Comparison of ENCODE assay signal across 26 mouse cellular contexts in genomic region chr13:93758149-93758898, GRCm38 (mm10). TPM values are rescaled to one million over a fixed set of nuclear protein-coding genes. Genes with fewer than 3 reads are reported as not detected.
DNase-seq lines count a peak whose midpoint lies in the region; ATAC-seq and TF ChIP-seq lines count a peak whose summit lies in the region.
"Had no signal": no experiment of that assay in that cellular context is flagged by ENCODE, and none has a peak within 500 bp of the region (broad histone marks: within the 10 kb centered on the region; RNA-seq: fewer than 3 reads in every experiment).

No protein-coding gene starts in this region.

- H3K4me1 ChIP-seq in forebrain, postnatal 0 days (ENCODE audit: insufficient read depth) = no peaks in the 10 kb centered on the region
- H3K4me1 ChIP-seq in forebrain, embryonic 15.5 days = 0 out of 2 replicates have a peak, but pooled peaks cover 10% of the 10 kb centered on the region
- peaks cover 41% of the 10 kb centered on the region for H3K4me1 ChIP-seq in midbrain, embryonic 10.5 days
- peaks cover 10% of the 10 kb centered on the region for H3K4me1 ChIP-seq in midbrain, embryonic 16.5 days (ENCODE audit: control insufficient read depth, insufficient read depth, low read length)
- H3K4me1 ChIP-seq in neural tube, embryonic 14.5 days (ENCODE audit: control insufficient read depth, insufficient read depth, low read length) = no peaks in the 10 kb centered on the region
- H3K4me1 ChIP-seq: embryonic facial prominence, embryonic 12.5 days; hindbrain, embryonic 15.5 days; lung, embryonic 15.5 days had no signal

- no peaks in the 10 kb centered on the region for H3K27me3 ChIP-seq in forebrain, postnatal 0 days (ENCODE audit: insufficient read depth, low read length)
- no peaks in the 10 kb centered on the region for H3K27me3 ChIP-seq in forebrain, embryonic 15.5 days
- H3K27me3 ChIP-seq in midbrain, embryonic 10.5 days (ENCODE audit: low read depth, poor library complexity, severe bottlenecking) = no peaks in the 10 kb centered on the region; the same call in 1 of the 2 replicates
- H3K27me3 ChIP-seq in midbrain, embryonic 16.5 days (ENCODE audit: control insufficient read depth, insufficient read depth, low read depth, low read length) = no peaks in the 10 kb centered on the region
- no peaks in the 10 kb centered on the region for H3K27me3 ChIP-seq in neural tube, embryonic 14.5 days (ENCODE audit: control insufficient read depth, insufficient read depth, low read length)
- H3K27me3 ChIP-seq: embryonic facial prominence, embryonic 12.5 days; forebrain, embryonic 12.5 days; heart, embryonic 13.5 days; hindbrain, embryonic 15.5 days; lung, embryonic 15.5 days had no signal

- no peaks in the 10 kb centered on the region for H3K36me3 ChIP-seq in forebrain, postnatal 0 days (ENCODE audit: insufficient read depth)
- H3K36me3 ChIP-seq in forebrain, embryonic 15.5 days = no peaks in the 10 kb centered on the region
- H3K36me3 ChIP-seq in midbrain, embryonic 10.5 days = no peaks in the 10 kb centered on the region; the same call in 1 of the 2 replicates
- H3K36me3 ChIP-seq in midbrain, embryonic 16.5 days (ENCODE audit: control insufficient read depth, insufficient read depth, low read length) = no peaks in the 10 kb centered on the region
- H3K36me3 ChIP-seq in neural tube, embryonic 14.5 days (ENCODE audit: control insufficient read depth, insufficient read depth, low read length) = no peaks in the 10 kb centered on the region
- H3K36me3 ChIP-seq: embryonic facial prominence, embryonic 12.5 days; forebrain, embryonic 12.5 days; heart, embryonic 13.5 days; hindbrain, embryonic 15.5 days; lung, embryonic 15.5 days had no signal

- no peak overlapping the region for H3K4me3 ChIP-seq in forebrain, postnatal 0 days (ENCODE audit: low read depth, low read length)
- H3K4me3 ChIP-seq in forebrain, embryonic 15.5 days = no peak overlapping the region
- no peak overlapping the region for H3K4me3 ChIP-seq in midbrain, embryonic 10.5 days
- no peak overlapping the region for H3K4me3 ChIP-seq in midbrain, embryonic 16.5 days (ENCODE audit: low read depth, low read length)
- H3K4me3 ChIP-seq in neural tube, embryonic 14.5 days (ENCODE audit: low read depth, low read length) = no peak overlapping the region
- H3K4me3 ChIP-seq: embryonic facial prominence, embryonic 12.5 days; forebrain, embryonic 12.5 days; heart, embryonic 13.5 days; hindbrain, embryonic 15.5 days; lung, embryonic 15.5 days; megakaryocyte, embryonic 14.5 days; myocyte had no signal

- ATAC-seq in forebrain, postnatal 0 days = peak; percentile 34; the same call in 1 of the 2 replicates
- ATAC-seq in forebrain, embryonic 15.5 days (replicated peaks) = no peak
- ATAC-seq in midbrain, embryonic 16.5 days = no peak
- ATAC-seq in neural tube, embryonic 14.5 days (ENCODE audit: low read depth) = 0 out of 2 replicates have a peak, but pooled peaks have one; percentile 54
- ATAC-seq: CD4-positive, CD25-positive, alpha-beta regulatory T cell, adult 4 months; intestine, embryonic 16.5 days had no signal

- no peak overlapping the region for H3K27ac ChIP-seq in forebrain, postnatal 0 days (ENCODE audit: low read depth, low read length)
- no peak overlapping the region for H3K27ac ChIP-seq in forebrain, embryonic 15.5 days (replicated peaks)
- peak overlapping the region; percentile 56 for H3K27ac ChIP-seq in midbrain, embryonic 10.5 days (replicated peaks)
- no peak overlapping the region for H3K27ac ChIP-seq in midbrain, embryonic 16.5 days (ENCODE audit: low read length)
- no peak overlapping the region for H3K27ac ChIP-seq in neural tube, embryonic 14.5 days (ENCODE audit: low read depth, low read length)
- H3K27ac ChIP-seq: embryonic facial prominence, embryonic 12.5 days; forebrain, embryonic 12.5 days; heart, embryonic 13.5 days; hindbrain, embryonic 15.5 days; liver, embryonic 14.5 days; lung, embryonic 15.5 days had no signal

- no peak overlapping the region for H3K4me2 ChIP-seq in forebrain, postnatal 0 days (ENCODE audit: low read depth)
- H3K4me2 ChIP-seq in forebrain, embryonic 15.5 days (replicated peaks) = no peak overlapping the region
- no peak overlapping the region for H3K4me2 ChIP-seq in midbrain, embryonic 16.5 days (ENCODE audit: low read length)
- no peak overlapping the region for H3K4me2 ChIP-seq in neural tube, embryonic 14.5 days (ENCODE audit: low read depth, low read length)
- H3K4me2 ChIP-seq: embryonic facial prominence, embryonic 12.5 days; forebrain, embryonic 12.5 days; heart, embryonic 13.5 days; hindbrain, embryonic 15.5 days; lung, embryonic 15.5 days had no signal

- no peaks in the 10 kb centered on the region for H3K9me3 ChIP-seq in forebrain, postnatal 0 days (ENCODE audit: low read length)
- H3K9me3 ChIP-seq in forebrain, embryonic 15.5 days = no peaks in the 10 kb centered on the region
- no peaks in the 10 kb centered on the region for H3K9me3 ChIP-seq in midbrain, embryonic 10.5 days (replicated peaks)
- no peaks in the 10 kb centered on the region for H3K9me3 ChIP-seq in midbrain, embryonic 16.5 days (replicated peaks; ENCODE audit: control insufficient read depth, low read length, poor library complexity, severe bottlenecking)
- no peaks in the 10 kb centered on the region for H3K9me3 ChIP-seq in neural tube, embryonic 14.5 days (ENCODE audit: control insufficient read depth, low read length)
- H3K9me3 ChIP-seq: embryonic facial prominence, embryonic 12.5 days; forebrain, embryonic 12.5 days; heart, embryonic 13.5 days; hindbrain, embryonic 15.5 days; lung, embryonic 15.5 days; megakaryocyte, embryonic 14.5 days had no signal

- no peak overlapping the region for H3K9ac ChIP-seq in forebrain, postnatal 0 days
- no peak overlapping the region for H3K9ac ChIP-seq in forebrain, embryonic 15.5 days (replicated peaks)
- no peak overlapping the region for H3K9ac ChIP-seq in midbrain, embryonic 16.5 days (ENCODE audit: low read depth, low read length)
- H3K9ac ChIP-seq in neural tube, embryonic 14.5 days (replicated peaks; ENCODE audit: low read depth, low read length) = no peak overlapping the region
- H3K9ac ChIP-seq: embryonic facial prominence, embryonic 12.5 days; forebrain, embryonic 12.5 days; heart, embryonic 13.5 days; hindbrain, embryonic 15.5 days; liver, embryonic 14.5 days; lung, embryonic 15.5 days had no signal

- no peak for DNase-seq in forebrain, postnatal 0 days
- no peak for DNase-seq in midbrain, embryonic 10.5 days (ENCODE audit: low spot score)
- DNase-seq in mesoderm, embryonic 11.5 days (ENCODE audit: low read depth, low spot score) = peak; percentile 23
- no peak for DNase-seq in adrenal gland, postnatal 25 days
- DNase-seq: adrenal gland, postnatal 36 days; cerebellum, adult 11-12 months; cerebellum, postnatal 10 days; heart, postnatal 14 days; kidney, postnatal 4 days; lung, postnatal 36 days; retina, postnatal 1 day; right cerebral cortex, postnatal 25 days; spleen, adult 18-20 months had no signal

- 24% methylated on average over 14 of the region's 14 CpGs for WGBS in forebrain, postnatal 0 days
- WGBS in forebrain, embryonic 15.5 days = 36% methylated on average over 14 of the region's 14 CpGs
- 50% methylated on average over 14 of the region's 14 CpGs for WGBS in midbrain, embryonic 10.5 days
- WGBS in midbrain, embryonic 16.5 days = 26% methylated on average over 14 of the region's 14 CpGs
- WGBS in neural tube, embryonic 14.5 days = 18% methylated on average over 14 of the region's 14 CpGs

- TF ChIP-seq CTCF in forebrain, postnatal 0 days (IDR thresholded peaks at IDR 0.05; ENCODE audit: low read depth) = no peak

RNA-seq across cellular contexts. Expression of gene Arsb, which starts 13.1 kb away (rescaled TPM):
- total RNA-seq in forebrain, postnatal 0 days (2014; rRNA removed) = 10.9 and 13.6 TPM in 2 replicates
- 14.4 and 16.3 TPM in 2 replicates for polyA plus RNA-seq in forebrain, postnatal 0 days (2015; fragmentation: Nextera tagmentation; extraction: Ambion mirVana)
- polyA plus RNA-seq in forebrain, embryonic 15.5 days (2015; fragmentation: Nextera tagmentation; extraction: Ambion mirVana) = 8.1 and 8.2 TPM in 2 replicates
- 4.5 and 6.5 TPM in 2 replicates for polyA plus RNA-seq in midbrain, embryonic 10.5 days (2016; fragmentation: Nextera tagmentation; extraction: Ambion mirVana)
- polyA plus RNA-seq in midbrain, embryonic 16.5 days (2015; fragmentation: Nextera tagmentation; extraction: Ambion mirVana) = 10.5 and 11.8 TPM in 2 replicates
- 10.3 and 11.3 TPM in 2 replicates for polyA plus RNA-seq in neural tube, embryonic 14.5 days (2014; fragmentation: Nextera tagmentation; extraction: Ambion mirVana)
- total RNA-seq in adrenal gland, postnatal 25 days (2021) = 37.8 and 41.9 TPM in 2 replicates

Comparison
In these comparisons a context has a peak if more than half of its experiments do, and no peak if none do; other contexts are left out.
1. ATAC-seq: peak in forebrain, postnatal 0 days (single experiment) and neural tube, embryonic 14.5 days (single experiment); none in forebrain, embryonic 15.5 days (single experiment) and midbrain, embryonic 16.5 days (single experiment).